Mouse (Mus musculus) small intestine, adult 2 months (tissue): Measurements from ENCODE around the gene Snupn.

Source experiments
- CTCF ChIP-seq: fragments of 200-500 bp; IDR thresholded peaks from 2 replicates; pipeline ENCODE4 v1.5.1; 2012; ENCODE audit warnings: low read depth, mild to moderate bottlenecking, control low read depth, inconsistent platforms, low read length, moderate library complexity, mixed read lengths; ENCODE audit not compliant: insufficient replicate concordance, insufficient read length; ENCODE audit errors: extremely low read depth
- POLR2A ChIP-seq: fragments of 200-500 bp; IDR thresholded peaks from 2 replicates; pipeline ENCODE4 v1.6.1; 2012; ENCODE audit warnings: low read depth, mild to moderate bottlenecking, control low read depth, inconsistent platforms, low read length, moderate library complexity

DNA sequence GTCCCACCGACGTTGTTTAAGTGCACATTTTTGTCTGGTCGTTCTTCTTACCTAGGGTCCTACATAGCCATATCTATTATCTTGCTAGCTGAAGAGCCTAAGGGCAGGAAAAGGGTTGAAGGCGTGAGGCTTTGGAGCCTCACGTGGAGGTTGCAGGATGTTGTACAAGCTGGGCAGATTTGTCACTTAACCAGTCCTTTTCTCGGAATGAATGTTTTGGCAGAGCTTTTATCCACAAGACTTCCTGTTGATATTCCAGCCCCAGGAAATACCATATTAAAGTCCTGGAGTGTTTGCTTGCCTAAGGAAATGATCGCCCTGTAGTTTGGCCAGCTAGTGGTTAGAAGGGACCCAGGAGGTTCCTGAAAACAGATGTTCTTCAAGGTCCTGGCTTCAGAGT is 12.3 kb upstream of the Snupn start:
- TF ChIP-seq CTCF (no peak), POLR2A (no peak)
